Mouse (Mus musculus): ENCODE results near the gene Snrnp40. TPM values are rescaled to one million over a fixed set of nuclear protein-coding genes. Genes with fewer than 3 reads are reported as not detected.
A peak's percentile ranks its signal among the peaks of the same experiment; 100 is the strongest.

Snrnp40 gene
- 10 to 100 TPM; 10.9 to 14.5 (median 12.6) TPM for total RNA-seq (2022)

GRCm38 (mm10) chr4:130359486-130360237 is at the start of gene Snrnp40, which contains the start of gene Zcchc17:
TSS of gene Snrnp40 (plus strand) at chr4:130360132.
TSS of gene Zcchc17 (minus strand) at chr4:130359943.
- peak; percentile 97 for DNase-seq (ENCODE audit: low spot score in 2 of 2)

GRCm38 (mm10) chr4:130312526-130312925 is 47.4 kb upstream of the Snrnp40 start:
- DNase-seq (ENCODE audit: low spot score in 2 of 2): peak in 1 of 2 experiments; percentile 12

- no peak for DNase-seq (ENCODE audit: low spot score in 2 of 2)
Measured at GRCm38 (mm10) chr4:130313552-130313951, 46.4 kb upstream of the Snrnp40 start.

GRCm38 (mm10) chr4:130315771-130316527 is 44.0 kb upstream of the Snrnp40 start:
- DNase-seq (ENCODE audit: low spot score in 2 of 2): no peak

GRCm38 (mm10) chr4:130316691-130317090 is 43.2 kb upstream of the Snrnp40 start:
- DNase-seq (ENCODE audit: low spot score in 2 of 2): no peak

GRCm38 (mm10) chr4:130318122-130318521 is 41.8 kb upstream of the Snrnp40 start:
- DNase-seq (ENCODE audit: low spot score in 2 of 2): no peak

GRCm38 (mm10) chr4:130319564-130319963 is 40.4 kb upstream of the Snrnp40 start:
- no peak for DNase-seq (ENCODE audit: low spot score in 2 of 2)

GRCm38 (mm10) chr4:130321640-130322039 is 38.3 kb upstream of the Snrnp40 start:
- no peak for DNase-seq (ENCODE audit: low spot score in 2 of 2)

- no peak for DNase-seq (ENCODE audit: low spot score in 2 of 2)
Measured at GRCm38 (mm10) chr4:130322567-130322966, 37.4 kb upstream of the Snrnp40 start.

- no peak for DNase-seq (ENCODE audit: low spot score in 2 of 2)
Measured at GRCm38 (mm10) chr4:130323165-130323564, 36.8 kb upstream of the Snrnp40 start.

- DNase-seq (ENCODE audit: low spot score in 2 of 2): no peak
Measured at GRCm38 (mm10) chr4:130323607-130324006, 36.3 kb upstream of the Snrnp40 start.

GRCm38 (mm10) chr4:130325446-130325845 is 34.5 kb upstream of the Snrnp40 start:
- DNase-seq (ENCODE audit: low spot score in 2 of 2): no peak

GRCm38 (mm10) chr4:130327366-130327765 is 32.6 kb upstream of the Snrnp40 start:
- no peak for DNase-seq (ENCODE audit: low spot score in 2 of 2)

GRCm38 (mm10) chr4:130335867-130336266 is 24.1 kb upstream of the Snrnp40 start:
- DNase-seq (ENCODE audit: low spot score in 2 of 2): no peak

- DNase-seq (ENCODE audit: low spot score in 2 of 2): no peak
Measured at GRCm38 (mm10) chr4:130341691-130342090, 18.2 kb upstream of the Snrnp40 start.

GRCm38 (mm10) chr4:130349666-130350065 is 10.3 kb upstream of the Snrnp40 start:
- DNase-seq (ENCODE audit: low spot score in 2 of 2): no peak

GRCm38 (mm10) chr4:130350690-130351422 is 9.1 kb upstream of the Snrnp40 start:
- DNase-seq (ENCODE audit: low spot score in 2 of 2): no peak

GRCm38 (mm10) chr4:130352588-130352987 is 7.3 kb upstream of the Snrnp40 start:
- DNase-seq (ENCODE audit: low spot score in 2 of 2): no peak

- no peak for DNase-seq (ENCODE audit: low spot score in 2 of 2)
Measured at GRCm38 (mm10) chr4:130357946-130358345, 2.0 kb upstream of the Snrnp40 start.

- no peak for DNase-seq (ENCODE audit: low spot score in 2 of 2)
Measured at GRCm38 (mm10) chr4:130360238-130360590, 282 bp downstream of the Snrnp40 start.

GRCm38 (mm10) chr4:130376675-130377074 is 16.7 kb downstream of the Snrnp40 start:
- DNase-seq (ENCODE audit: low spot score in 2 of 2): no peak

- DNase-seq (ENCODE audit: low spot score in 2 of 2): no peak
Measured at GRCm38 (mm10) chr4:130377500-130377899, 17.6 kb downstream of the Snrnp40 start.

All from gastrocnemius, adult 8-10 months (tissue).